Mouse (Mus musculus): ENCODE measurements around the gene S100a6.

DNA sequence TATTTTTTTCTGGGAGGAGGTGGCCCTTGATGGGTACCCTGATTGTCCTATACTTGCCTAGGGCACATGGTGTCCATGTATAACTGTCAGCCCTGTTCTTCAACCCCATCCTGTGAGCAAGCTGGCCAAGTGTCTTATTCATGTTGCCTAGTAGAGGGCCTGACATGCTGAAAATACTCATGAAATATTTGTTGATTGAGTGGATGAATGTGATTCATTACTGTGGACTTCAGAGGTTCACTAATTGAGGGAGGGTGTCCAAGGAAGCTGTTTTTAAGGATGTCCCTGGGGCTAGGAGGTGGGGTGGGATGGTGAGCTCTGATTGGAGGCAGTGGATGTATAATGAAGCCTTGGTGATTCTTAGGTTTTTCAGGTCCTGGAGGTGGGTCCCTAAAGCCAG lies 41.0 kb downstream of the S100a6 start, which contains the start of gene S100a7a:
- TF ChIP-seq ZC3H11A (IDR thresholded peaks at IDR 0.05; ENCODE audit: borderline replicate concordance, low read depth, low read length) (no peak), HCFC1 (IDR thresholded peaks at IDR 0.05; ENCODE audit: borderline replicate concordance, insufficient read depth, low read length) (no peak)

All from ES-E14 (cell line).